Mouse (Mus musculus): ENCODE results near the gene Zfp385b.
"Not testable (repeated sequence)": the region's sequence is repeated elsewhere in the genome, so short reads cannot be mapped to it uniquely, and the experiment has no call there.

The Zfp385b gene

GRCm38 (mm10) chr2:77450017-77450416 is 369.4 kb downstream of the Zfp385b start:
- DNase-seq, result not testable (repeated sequence)

- no peak for DNase-seq
These were observed 370.4 kb downstream of the Zfp385b start for GRCm38 (mm10) chr2:77448951-77449480.

GRCm38 (mm10) chr2:77444282-77444681 is 375.2 kb downstream of the Zfp385b start:
- no peak for DNase-seq

GRCm38 (mm10) chr2:77440591-77440990 is 378.8 kb downstream of the Zfp385b start:
- DNase-seq, result no peak

- DNase-seq, result no peak
These were observed 383.1 kb downstream of the Zfp385b start for GRCm38 (mm10) chr2:77436241-77436759.

- DNase-seq, result no peak
These were observed 400.0 kb downstream of the Zfp385b start for GRCm38 (mm10) chr2:77419476-77419875.

- DNase-seq, result no peak
These were observed 401.4 kb downstream of the Zfp385b start for GRCm38 (mm10) chr2:77418078-77418477.

- DNase-seq, result no peak
These were observed 407.3 kb downstream of the Zfp385b start for GRCm38 (mm10) chr2:77412171-77412570.

- no peak for DNase-seq
These were observed 407.8 kb downstream of the Zfp385b start for GRCm38 (mm10) chr2:77411612-77412011.

GRCm38 (mm10) chr2:77409521-77410135 is 409.8 kb downstream of the Zfp385b start:
- no peak for DNase-seq

- peak; percentile 19 for DNase-seq
These were observed 410.5 kb downstream of the Zfp385b start for GRCm38 (mm10) chr2:77408972-77409371.

GRCm38 (mm10) chr2:77402329-77402728 is 417.1 kb downstream of the Zfp385b start:
- no peak for DNase-seq

GRCm38 (mm10) chr2:77401438-77402235 is 417.8 kb downstream of the Zfp385b start:
- DNase-seq, result peak; percentile 21

GRCm38 (mm10) chr2:77393881-77394280 is 425.6 kb downstream of the Zfp385b start:
- no peak for DNase-seq

- no peak for DNase-seq
These were observed 431.3 kb downstream of the Zfp385b start for GRCm38 (mm10) chr2:77388186-77388585.

GRCm38 (mm10) chr2:77386515-77386914 is 432.9 kb downstream of the Zfp385b start:
- peak; percentile 78 for DNase-seq

- no peak for DNase-seq
These were observed 436.7 kb downstream of the Zfp385b start for GRCm38 (mm10) chr2:77382766-77383165.

GRCm38 (mm10) chr2:77379907-77380306 is 439.5 kb downstream of the Zfp385b start:
- DNase-seq, result no peak

- DNase-seq, result no peak
These were observed 440.1 kb downstream of the Zfp385b start for GRCm38 (mm10) chr2:77379332-77379731.

GRCm38 (mm10) chr2:77376823-77377222 is 442.6 kb downstream of the Zfp385b start:
- no peak for DNase-seq

- no peak for DNase-seq
These were observed 444.3 kb downstream of the Zfp385b start for GRCm38 (mm10) chr2:77375155-77375554.

GRCm38 (mm10) chr2:77369174-77369573 is 450.3 kb downstream of the Zfp385b start:
- no peak for DNase-seq
